15 mouse cellular contexts compared by ENCODE assay signal in the genomic region with DNA sequence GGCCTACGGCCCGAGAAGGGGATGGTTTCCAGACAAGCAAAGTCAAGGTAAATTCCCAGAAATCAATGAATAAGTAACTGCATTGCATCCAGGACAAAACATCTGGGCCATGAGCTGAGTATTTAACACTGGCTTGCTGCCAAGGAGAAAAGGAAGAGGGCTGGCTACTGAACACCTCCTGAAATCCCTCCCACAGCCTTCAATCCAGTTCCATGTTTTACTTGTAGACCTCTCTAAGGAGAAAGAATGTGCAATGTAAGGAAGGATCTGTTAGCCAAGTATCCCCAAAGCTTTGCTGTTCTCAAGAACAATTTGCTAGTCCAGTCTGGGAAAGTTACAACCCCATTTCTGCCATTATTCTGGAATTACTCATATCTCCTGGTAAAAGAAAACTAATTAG. TPM values are rescaled to one million over a fixed set of nuclear protein-coding genes. Genes with fewer than 3 reads are reported as not detected.
DNase-seq lines count a peak whose midpoint lies in the region; ATAC-seq and TF ChIP-seq lines count a peak whose summit lies in the region.
"Had no signal": no experiment of that assay in that cellular context is flagged by ENCODE, and none has a peak within 500 bp of the region (broad histone marks: within the 10 kb centered on the region; RNA-seq: fewer than 3 reads in every experiment).

No protein-coding gene starts in this region.

- no peaks in the 10 kb centered on the region for H3K36me3 ChIP-seq in kidney, embryonic 15.5 days
- H3K36me3 ChIP-seq in limb, embryonic 14.5 days (ENCODE audit: control insufficient read depth, insufficient read depth, low read length), result no peaks in the 10 kb centered on the region
- H3K36me3 ChIP-seq: liver, embryonic 13.5 days; neural tube, embryonic 13.5 days had no signal

- no peak for ATAC-seq in kidney, embryonic 15.5 days (replicated peaks; ENCODE audit: low FRiP score)
- no peak for ATAC-seq in limb, embryonic 14.5 days (ENCODE audit: low FRiP score, low read depth)
- ATAC-seq in activated CD4-positive, CD25-positive, alpha-beta regulatory T cell, adult 4 months, result no peak
- ATAC-seq: midbrain, embryonic 16.5 days had no signal

- H3K27me3 ChIP-seq in kidney, embryonic 15.5 days, result no peaks in the 10 kb centered on the region
- H3K27me3 ChIP-seq in limb, embryonic 14.5 days (ENCODE audit: control insufficient read depth, insufficient read depth, low read length), result no peaks in the 10 kb centered on the region
- H3K27me3 ChIP-seq: CH12.LX; liver, embryonic 13.5 days; neural tube, embryonic 13.5 days had no signal

- H3K27ac ChIP-seq in kidney, embryonic 15.5 days, result no peak overlapping the region
- H3K27ac ChIP-seq in limb, embryonic 14.5 days (replicated peaks; ENCODE audit: low read depth, low read length), result no peak overlapping the region
- H3K27ac ChIP-seq: gastrocnemius, adult 2 months; liver, embryonic 13.5 days; neural tube, embryonic 13.5 days had no signal

- H3K4me3 ChIP-seq in kidney, embryonic 15.5 days (replicated peaks), result no peak overlapping the region
- H3K4me3 ChIP-seq in limb, embryonic 14.5 days (replicated peaks; ENCODE audit: low read length), result no peak overlapping the region
- H3K4me3 ChIP-seq: gastrocnemius, adult 2 months; liver, embryonic 13.5 days; neural tube, embryonic 13.5 days had no signal

- WGBS in kidney, embryonic 15.5 days, result 93% methylated on average over 2 of the region's 2 CpGs
- 72% methylated on average over 2 of the region's 2 CpGs for WGBS in limb, embryonic 14.5 days

- no peak for TF ChIP-seq POLR2A in limb, embryonic 14.5 days (IDR thresholded peaks at IDR 0.05; ENCODE audit: borderline replicate concordance, extremely low read depth, insufficient read depth, insufficient read length)

- H3K9me3 ChIP-seq in kidney, embryonic 15.5 days (replicated peaks), result no peaks in the 10 kb centered on the region
- H3K9me3 ChIP-seq in limb, embryonic 14.5 days (ENCODE audit: control insufficient read depth, low read length), result no peaks in the 10 kb centered on the region
- H3K9me3 ChIP-seq: liver, embryonic 13.5 days; neural tube, embryonic 13.5 days had no signal

- DNase-seq in kidney, adult 8-10 months, result peak; percentile 43 to 49
- DNase-seq in MEL-GATA-1-ER (ENCODE audit: extremely low read depth, low read depth), result peak; percentile 6
- DNase-seq in embryo, embryonic 11 days, result peak; percentile 29
- DNase-seq in limb, embryonic 14.5 days (ENCODE audit: low spot score), result peak; percentile 66
- no peak for DNase-seq in urinary bladder, postnatal 10 days (ENCODE audit: low spot score)
- DNase-seq in frontal cortex, postnatal 25 days (ENCODE audit: low spot score in 2 of 2), result no peak
- DNase-seq: cerebellum, postnatal 14 days; gastrocnemius, adult 2 months; liver, embryonic 13.5 days; lung, postnatal 14 days had no signal

- H3K4me2 ChIP-seq in kidney, embryonic 15.5 days, result no peak overlapping the region
- no peak overlapping the region for H3K4me2 ChIP-seq in limb, embryonic 14.5 days (replicated peaks; ENCODE audit: low read depth, low read length, severe bottlenecking)
- H3K4me2 ChIP-seq: liver, embryonic 13.5 days; neural tube, embryonic 13.5 days had no signal

- no peak overlapping the region for H3K9ac ChIP-seq in kidney, embryonic 15.5 days
- H3K9ac ChIP-seq in limb, embryonic 14.5 days (ENCODE audit: low read depth, low read length, severe bottlenecking), result no peak overlapping the region
- H3K9ac ChIP-seq: liver, embryonic 13.5 days; neural tube, embryonic 13.5 days had no signal

- no peaks in the 10 kb centered on the region for H3K4me1 ChIP-seq in kidney, embryonic 15.5 days
- H3K4me1 ChIP-seq in limb, embryonic 14.5 days (ENCODE audit: control insufficient read depth, insufficient read depth, low read length), result no peaks in the 10 kb centered on the region
- H3K4me1 ChIP-seq: liver, embryonic 13.5 days; neural tube, embryonic 13.5 days had no signal

RNA-seq across cellular contexts. Expression of a gene that starts 42.4 kb away (rescaled TPM):
- 20.3 and 20.9 TPM in 2 replicates for polyA plus RNA-seq in kidney, embryonic 15.5 days (2015; fragmentation: Nextera tagmentation; extraction: Ambion mirVana)
- polyA plus RNA-seq in limb, embryonic 14.5 days (2012; rRNA removed), result 3.0 TPM in 2 replicates
- polyA plus RNA-seq in limb, embryonic 14.5 days (2014; fragmentation: Nextera tagmentation; extraction: Ambion mirVana), result 5.6 TPM in 2 replicates
- not detected for polyA plus RNA-seq in activated CD4-positive, CD25-positive, alpha-beta regulatory T cell, adult 4 months (2017; shearing (Covaris generic))

Comparison
In these comparisons a context has a peak if more than half of its experiments do, and no peak if none do; other contexts are left out.
1. DNase-seq: peak in kidney, adult 8-10 months (2 of 2), MEL-GATA-1-ER (single experiment), embryo, embryonic 11 days (single experiment) and limb, embryonic 14.5 days (single experiment); none in urinary bladder, postnatal 10 days (single experiment) and frontal cortex, postnatal 25 days (0 of 2).